Mouse (Mus musculus) kidney, postnatal 0 days (tissue): ENCODE measurements around the gene Armc2. TPM values are rescaled to one million over a fixed set of nuclear protein-coding genes. Genes with fewer than 3 reads are reported as not detected.

Experiments used
- ATAC-seq: fragments of 200-750 bp; cut with Nextera tagmentation; replicated peaks from 2 replicates; pipeline ENCODE4 v1.8.0; 2017; ENCODE audit warnings: low read depth, moderate number of reproducible peaks, moderate TSS enrichment, moderate library complexity; ENCODE audit not compliant: low FRiP score
- DNase-seq: peaks from one replicate; pipeline ENCODE4 v3.0.0-alpha.2; 2016; ENCODE audit warnings: low spot score
- H3K27ac ChIP-seq: fragments of 300-500 bp; sonication (generic); 2 replicates; pipeline ENCODE4 v1.5.1; 2014; ENCODE audit warnings: mild to moderate bottlenecking
- H3K27me3 ChIP-seq: fragments of 300-500 bp; sonication (generic); 2 replicates; pipeline ENCODE4 v1.6.1; 2014; ENCODE audit warnings: low read length, mixed read lengths; ENCODE audit not compliant: insufficient read depth
- H3K36me3 ChIP-seq: fragments of 300-500 bp; sonication (generic); 2 replicates; pipeline ENCODE4 v1.6.1; 2014; ENCODE audit warnings: low read length, mixed read lengths; ENCODE audit not compliant: insufficient read depth
- H3K4me1 ChIP-seq: fragments of 300-500 bp; sonication (generic); replicated peaks from 2 replicates; pipeline ENCODE4 v1.6.1; 2014; ENCODE audit warnings: antibody characterized with exemption, low read length, mixed read lengths; ENCODE audit not compliant: insufficient read depth
- H3K4me2 ChIP-seq: fragments of 300-500 bp; sonication (generic); 2 replicates; pipeline ENCODE4 v1.6.1; 2014; ENCODE audit warnings: mild to moderate bottlenecking, low read length, moderate library complexity, mixed read lengths
- H3K4me3 ChIP-seq: fragments of 300-500 bp; sonication (generic); replicated peaks from 2 replicates; pipeline ENCODE4 v1.5.1; 2014; ENCODE audit warnings: low read depth, low read length
- H3K9ac ChIP-seq: fragments of 300-500 bp; sonication (generic); 2 replicates; pipeline ENCODE4 v1.6.1; 2014; ENCODE audit warnings: low read depth, low read length
- H3K9me3 ChIP-seq: fragments of 300-500 bp; sonication (generic); replicated peaks from 2 replicates; pipeline ENCODE4 v1.6.1; 2016; ENCODE audit warnings: low read length, inconsistent platforms, mixed read lengths
- CTCF ChIP-seq: IDR thresholded peaks from 2 replicates; pipeline ENCODE4 v1.5.1; 2016; ENCODE audit warnings: antibody characterized with exemption, low read depth, mild to moderate bottlenecking, moderate library complexity
- WGBS: fragments of 180-500 bp; shearing (Covaris S2); extraction: QIAGEN DNeasy Blood & Tissue Kit; methylation state at CpG from one replicate; pipeline ENCODE4 v1.1.7; 2014; 5-methylcytosine and 5-hydroxymethylcytosine counted together
- polyA plus RNA-seq: library from polyadenylated mRNA; unstranded; fragments of >200 nt; fragmentation: Nextera tagmentation; extraction: Ambion mirVana; gene quantifications from 2 replicates; pipeline ENCODE4 v1.2.1, GENCODE M21; 2015

Gene Armc2
- polyA plus RNA-seq, 1 experiment from 2014 or later, result 0.71 TPM

- 0 out of 2 replicates have a peak, but pooled peaks cover 13% of the 10 kb centered on the region for H3K4me1 ChIP-seq
- no peak for TF ChIP-seq CTCF
- DNase-seq, result no peak
These were observed 127.7 kb downstream of the Armc2 start for GRCm38 (mm10) chr10:41890537-41890936.

GRCm38 (mm10) chr10:41889566-41889965 is 128.7 kb downstream of the Armc2 start:
- Histone ChIP-seq H3K27ac (no peak overlapping the region), H3K9me3 (no peaks in the 10 kb centered on the region), H3K4me1 (0 out of 2 replicates have a peak, but pooled peaks cover 16% of the 10 kb centered on the region), H3K9ac (no peak overlapping the region), H3K36me3 (no peaks in the 10 kb centered on the region), H3K4me2 (no peak overlapping the region), H3K27me3 (no peaks in the 10 kb centered on the region), H3K4me3 (no peak overlapping the region)
- WGBS, result 69% methylated on average over 5 of the region's 5 CpGs
- no peak for DNase-seq
- no peak for TF ChIP-seq CTCF
- no peak for ATAC-seq

More at GRCm38 (mm10) chr10:41890537-41890936, 127.7 kb downstream of the Armc2 start:
- Histone ChIP-seq H3K4me3 (no peak overlapping the region), H3K27ac (no peak overlapping the region), H3K9ac (no peak overlapping the region), H3K4me2 (no peak overlapping the region), H3K9me3 (no peaks in the 10 kb centered on the region), H3K27me3 (no peaks in the 10 kb centered on the region), H3K36me3 (no peaks in the 10 kb centered on the region)
- ATAC-seq, result no peak

- Histone ChIP-seq H3K4me1 (0 out of 2 replicates have a peak, but pooled peaks cover 9% of the 10 kb centered on the region), H3K4me2 (peak overlapping the region; percentile 94), H3K9me3 (no peaks in the 10 kb centered on the region), H3K27me3 (no peaks in the 10 kb centered on the region), H3K4me3 (peak overlapping the region; percentile 79), H3K9ac (no peak overlapping the region), H3K27ac (no peak overlapping the region), H3K36me3 (no peaks in the 10 kb centered on the region)
- peak; percentile 60 for TF ChIP-seq CTCF
- no peak for ATAC-seq
- WGBS, result 21% methylated on average over 4 of the region's 4 CpGs
- peak; percentile 70 for DNase-seq
These were observed 129.8 kb downstream of the Armc2 start for GRCm38 (mm10) chr10:41888365-41888941.

GRCm38 (mm10) chr10:41887080-41887821 is 131.0 kb downstream of the Armc2 start:
- WGBS, result under 1% methylated on average over 65 of the region's 65 CpGs

GRCm38 (mm10) chr10:41883741-41884575 is 134.3 kb downstream of the Armc2 start:
- WGBS, result 47% methylated on average over 8 of the region's 8 CpGs
- Histone ChIP-seq H3K9me3 (no peaks in the 10 kb centered on the region), H3K4me1 (peaks cover 20% of the 10 kb centered on the region; the same call in 1 of the 2 replicates), H3K27me3 (no peaks in the 10 kb centered on the region), H3K4me3 (no peak overlapping the region), H3K27ac (no peak overlapping the region), H3K4me2 (no peak overlapping the region), H3K36me3 (no peaks in the 10 kb centered on the region), H3K9ac (no peak overlapping the region)
- TF ChIP-seq CTCF, result no peak
- no peak for ATAC-seq
- DNase-seq, result peak; percentile 46

More at GRCm38 (mm10) chr10:41887080-41887821, 131.0 kb downstream of the Armc2 start:
- Histone ChIP-seq H3K27me3 (no peaks in the 10 kb centered on the region), H3K4me3 (peak overlapping the region; percentile 79), H3K27ac (peak overlapping the region; percentile 94), H3K9me3 (no peaks in the 10 kb centered on the region), H3K4me2 (peak overlapping the region; percentile 94), H3K4me1 (peaks cover 14% of the 10 kb centered on the region; the same call in 1 of the 2 replicates), H3K36me3 (no peaks in the 10 kb centered on the region), H3K9ac (peak overlapping the region; percentile 89)
- peak; percentile 98 for DNase-seq
- ATAC-seq, result peak; percentile 97
- TF ChIP-seq CTCF, result no peak

GRCm38 (mm10) chr10:41881438-41881837 is 136.8 kb downstream of the Armc2 start:
- no peaks in the 10 kb centered on the region for H3K36me3 ChIP-seq
- no peaks in the 10 kb centered on the region for H3K9me3 ChIP-seq
- H3K4me1 ChIP-seq, result peaks cover 14% of the 10 kb centered on the region; the same call in 1 of the 2 replicates
- H3K9ac ChIP-seq, result no peak overlapping the region
- ATAC-seq (no peak), DNase-seq (no peak)
- no peak overlapping the region for H3K4me3 ChIP-seq
- H3K27ac ChIP-seq, result no peak overlapping the region
- no peak for TF ChIP-seq CTCF
- 58% methylated on average over 4 of the region's 4 CpGs for WGBS
- H3K4me2 ChIP-seq, result no peak overlapping the region
- H3K27me3 ChIP-seq, result no peaks in the 10 kb centered on the region
